Mouse (Mus musculus): ENCODE data around the gene Dchs1. TPM values are rescaled to one million over a fixed set of nuclear protein-coding genes. Genes with fewer than 3 reads are reported as not detected.
A peak's percentile ranks its signal among the peaks of the same experiment; 100 is the strongest.

Gene Dchs1
- polyA plus RNA-seq, 1 experiment from 2014 or later: 14.8 TPM

DNA sequence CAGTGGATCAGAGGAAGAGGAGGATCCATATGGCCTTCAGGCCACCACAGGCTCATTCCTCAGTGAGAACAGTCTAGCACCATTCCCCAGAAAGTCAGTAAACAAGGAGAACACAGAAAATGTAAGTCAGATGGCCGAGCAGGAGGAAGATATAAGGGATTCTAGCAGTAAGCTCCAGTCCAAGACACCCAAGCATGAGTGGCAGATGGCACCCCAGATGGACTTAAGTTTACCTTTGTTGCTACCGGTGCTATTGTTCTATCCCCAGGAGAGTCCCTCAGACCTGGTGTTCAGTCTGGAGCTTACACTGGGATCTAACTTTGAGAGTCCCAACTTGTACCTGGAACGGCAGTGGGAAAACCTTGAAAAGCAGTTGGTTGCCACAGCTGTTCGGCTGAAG is 83.6 kb downstream of the Dchs1 start:
- H3K27me3 ChIP-seq (replicated peaks; ENCODE audit: low read depth, poor library complexity, severe bottlenecking): no peaks in the 10 kb centered on the region
- WGBS: 88% methylated on average over 4 of the region's 4 CpGs
- DNase-seq (ENCODE audit: low spot score): no peak
- no peak overlapping the region for H3K4me3 ChIP-seq
- no peaks in the 10 kb centered on the region for H3K9me3 ChIP-seq
- no peaks in the 10 kb centered on the region for H3K4me1 ChIP-seq
- H3K36me3 ChIP-seq (replicated peaks): no peaks in the 10 kb centered on the region
- H3K27ac ChIP-seq (replicated peaks): no peak overlapping the region

DNA sequence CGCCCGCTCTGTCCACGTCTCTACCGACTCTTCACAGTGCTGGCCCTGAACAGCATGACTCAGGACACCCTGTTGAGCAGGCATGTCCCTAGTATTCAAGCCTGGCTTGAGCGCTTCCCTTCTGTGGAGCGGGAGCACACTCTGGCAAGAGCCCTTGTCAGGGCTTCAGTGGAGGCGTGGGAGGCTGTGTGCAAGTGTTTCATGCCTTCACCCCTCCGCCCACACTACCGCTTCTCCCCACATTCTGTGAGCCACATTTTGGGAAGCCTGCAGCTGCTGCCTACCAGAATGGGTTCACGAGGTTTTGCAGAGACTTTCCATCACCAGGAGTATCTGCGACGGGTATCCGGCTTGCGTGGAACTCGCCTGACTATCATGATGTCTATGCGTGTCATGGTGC is 84.3 kb downstream of the Dchs1 start:
- peak; percentile 5 for DNase-seq (ENCODE audit: low spot score)
- Histone ChIP-seq H3K4me1 (no peaks in the 10 kb centered on the region), H3K27ac (replicated peaks) (no peak overlapping the region), H3K27me3 (replicated peaks; ENCODE audit: low read depth, poor library complexity, severe bottlenecking) (no peaks in the 10 kb centered on the region), H3K9me3 (no peaks in the 10 kb centered on the region), H3K4me3 (no peak overlapping the region), H3K36me3 (replicated peaks) (no peaks in the 10 kb centered on the region)
- 84% methylated on average over 16 of the region's 16 CpGs for WGBS

Other genes starting within 250 kb of the Dchs1 start
- 30.3 and 33.1 TPM in 2 replicates for gene Smpd1, start 233.3 kb downstream of the Dchs1 start, polyA plus RNA-seq (2016; fragmentation: Nextera tagmentation; extraction: Ambion mirVana)
- gene Apbb1, start 206.0 kb downstream of the Dchs1 start, polyA plus RNA-seq (2016; fragmentation: Nextera tagmentation; extraction: Ambion mirVana): 94.9 and 104 TPM in 2 replicates
- 0.22 TPM in 1 of 2 replicates, not detected in the other for gene Hpx, start 187.5 kb downstream of the Dchs1 start, polyA plus RNA-seq (2016; fragmentation: Nextera tagmentation; extraction: Ambion mirVana)
- 28.8 and 34.9 TPM in 2 replicates for gene Trim3, start 154.1 kb downstream of the Dchs1 start, polyA plus RNA-seq (2016; fragmentation: Nextera tagmentation; extraction: Ambion mirVana)
- 158 and 163 TPM in 2 replicates for gene Timm10b, start 147.6 kb downstream of the Dchs1 start, polyA plus RNA-seq (2016; fragmentation: Nextera tagmentation; extraction: Ambion mirVana)
- 61.2 and 64.1 TPM in 2 replicates for gene Arfip2, start 147.2 kb downstream of the Dchs1 start, polyA plus RNA-seq (2016; fragmentation: Nextera tagmentation; extraction: Ambion mirVana)
- 13.5 and 22.0 TPM in 2 replicates for gene Gm45799, start 147.1 kb downstream of the Dchs1 start, polyA plus RNA-seq (2016; fragmentation: Nextera tagmentation; extraction: Ambion mirVana)
- gene Dnhd1, start 136.8 kb downstream of the Dchs1 start, polyA plus RNA-seq (2016; fragmentation: Nextera tagmentation; extraction: Ambion mirVana): 0.27 and 0.44 TPM in 2 replicates
- gene Ilk, start 51.1 kb downstream of the Dchs1 start, polyA plus RNA-seq (2016; fragmentation: Nextera tagmentation; extraction: Ambion mirVana): 214 and 219 TPM in 2 replicates
- 45.3 and 45.4 TPM in 2 replicates for gene Rrp8, start 50.3 kb downstream of the Dchs1 start, polyA plus RNA-seq (2016; fragmentation: Nextera tagmentation; extraction: Ambion mirVana)
- gene Taf10, start 43.3 kb downstream of the Dchs1 start, polyA plus RNA-seq (2016; fragmentation: Nextera tagmentation; extraction: Ambion mirVana): 154 and 163 TPM in 2 replicates
- 45.0 and 49.2 TPM in 2 replicates for gene Tpp1, start 35.4 kb downstream of the Dchs1 start, polyA plus RNA-seq (2016; fragmentation: Nextera tagmentation; extraction: Ambion mirVana)
- gene Mrpl17, start 23.4 kb upstream of the Dchs1 start, polyA plus RNA-seq (2016; fragmentation: Nextera tagmentation; extraction: Ambion mirVana): 329 and 340 TPM in 2 replicates
- gene Gm4070, start 166.3 kb upstream of the Dchs1 start, polyA plus RNA-seq (2016; fragmentation: Nextera tagmentation; extraction: Ambion mirVana): 0.06 and 0.15 TPM in 2 replicates